Mouse (Mus musculus) lung, postnatal 0 days (tissue): ENCODE data around the gene Sncb.

Experiments
- CTCF ChIP-seq: IDR thresholded peaks from 2 replicates; pipeline ENCODE4 v1.5.1; 2016; ENCODE audit warnings: antibody characterized with exemption, mild to moderate bottlenecking
- EP300 ChIP-seq: IDR thresholded peaks from 2 replicates; pipeline ENCODE4 v1.6.1; 2016; ENCODE audit warnings: antibody characterized with exemption, mild to moderate bottlenecking, control low read depth

DNA sequence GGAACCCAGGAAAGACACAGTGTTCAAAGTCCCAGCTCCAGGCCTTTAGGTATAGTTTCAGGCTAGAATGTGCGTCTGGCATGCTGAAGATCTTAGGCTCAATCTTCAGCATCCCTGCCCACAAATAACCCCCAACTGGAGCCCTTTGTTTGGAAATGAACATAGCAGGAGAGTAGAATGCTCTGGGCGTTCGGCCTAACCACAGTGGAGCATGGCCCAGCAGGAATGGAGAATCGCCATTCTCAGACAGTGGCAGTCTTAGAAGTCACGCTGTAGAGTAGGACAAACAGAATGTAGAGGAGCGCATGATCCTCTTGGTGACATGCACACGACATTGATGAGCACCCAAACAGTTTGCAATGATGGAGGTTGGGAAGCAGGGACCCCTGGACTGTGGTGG is 5.5 kb downstream of the Sncb start:
- TF ChIP-seq CTCF: no peak
- TF ChIP-seq EP300: no peak
